Mouse (Mus musculus) monocyte, adult 5-6 weeks (primary cell): ENCODE data around the gene Hist1h2ag. TPM values are rescaled to one million over a fixed set of nuclear protein-coding genes. Genes with fewer than 3 reads are reported as not detected.
A peak's percentile ranks its signal among the peaks of the same experiment; 100 is the strongest.
"Not testable (repeated sequence)": the region's sequence is repeated elsewhere in the genome, so short reads cannot be mapped to it uniquely, and the experiment has no call there.

Source experiments
- ATAC-seq: fragments of 153-309, 156-312 bp; replicated peaks from 2 replicates; pipeline ENCODE4 v1.8.0; 2017; ENCODE audit warnings: mild to moderate bottlenecking; ENCODE audit not compliant: low TSS enrichment, insufficient number of reproducible peaks, severe bottlenecking, poor library complexity, low FRiP score
- total RNA-seq: library from RNA; stranded (forward); fragments of 200-1000, 200-491, 200-594 nt; gene quantifications from 3 replicates; pipeline ENCODE4 v1.2.3, GENCODE M21; 2017

Gene Hist1h2ag
- 17.4 to 59.7 TPM in 2 of 3 replicates, not detected in the other for total RNA-seq

GRCm38 (mm10) chr13:22042568-22043502 lies at the start of gene Hist1h2ag, which contains the start of gene Hist1h2bj:
Gene Hist1h2ag (minus strand): TSS chr13:22042944.
Gene Hist1h2bj (plus strand): TSS chr13:22043214.
- peak; percentile 83 for ATAC-seq

DNA sequence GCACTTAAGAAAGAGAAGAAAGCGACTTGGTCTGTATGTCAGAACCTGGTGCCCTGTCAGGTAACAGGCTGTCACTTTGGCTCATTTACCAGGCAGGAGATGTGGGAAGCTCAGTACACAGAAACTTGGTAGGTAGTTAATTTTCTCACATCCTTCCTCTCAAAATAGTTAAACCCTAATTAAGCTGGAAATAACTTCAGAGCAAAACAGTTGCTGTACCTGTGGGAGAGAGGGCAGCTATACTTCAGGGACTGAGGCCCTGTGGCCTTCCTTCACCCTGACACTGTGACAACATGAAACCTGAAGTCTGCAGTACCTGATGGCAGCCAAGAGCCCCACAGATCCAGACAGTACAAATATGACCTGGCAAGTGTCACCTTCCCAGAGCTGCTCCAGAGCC lies 41.4 kb upstream of the Hist1h2ag start, which contains the start of gene Vmn1r188:
Gene Vmn1r188 (plus strand): TSS at position 301 of the 400 bp plus-strand sequence.
- not testable (repeated sequence) for ATAC-seq

- ATAC-seq, result no peak
Measured at GRCm38 (mm10) chr13:22063468-22063867, 20.7 kb upstream of the Hist1h2ag start.

GRCm38 (mm10) chr13:22061422-22061821 lies 18.7 kb upstream of the Hist1h2ag start:
- ATAC-seq, result no peak

- no peak for ATAC-seq
Measured at GRCm38 (mm10) chr13:22053754-22054153, 11.0 kb upstream of the Hist1h2ag start.

DNA sequence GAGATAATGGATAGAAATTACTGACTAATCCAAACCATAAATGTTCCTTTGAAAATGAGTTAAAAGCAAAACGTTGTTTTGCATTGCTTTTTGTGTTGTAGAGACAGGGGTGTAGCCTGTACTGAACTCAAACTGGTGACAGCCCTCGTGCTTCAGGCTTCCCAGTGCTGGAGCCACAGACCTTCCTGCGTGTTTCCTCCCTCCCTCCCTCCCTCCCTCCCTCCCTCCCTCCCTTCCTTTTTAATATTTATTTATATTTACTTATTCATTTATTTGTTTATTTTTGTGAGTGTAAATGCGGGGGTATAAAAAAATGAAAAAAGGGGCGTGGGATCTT lies 8.7 kb upstream of the Hist1h2ag start:
- no peak for ATAC-seq

DNA sequence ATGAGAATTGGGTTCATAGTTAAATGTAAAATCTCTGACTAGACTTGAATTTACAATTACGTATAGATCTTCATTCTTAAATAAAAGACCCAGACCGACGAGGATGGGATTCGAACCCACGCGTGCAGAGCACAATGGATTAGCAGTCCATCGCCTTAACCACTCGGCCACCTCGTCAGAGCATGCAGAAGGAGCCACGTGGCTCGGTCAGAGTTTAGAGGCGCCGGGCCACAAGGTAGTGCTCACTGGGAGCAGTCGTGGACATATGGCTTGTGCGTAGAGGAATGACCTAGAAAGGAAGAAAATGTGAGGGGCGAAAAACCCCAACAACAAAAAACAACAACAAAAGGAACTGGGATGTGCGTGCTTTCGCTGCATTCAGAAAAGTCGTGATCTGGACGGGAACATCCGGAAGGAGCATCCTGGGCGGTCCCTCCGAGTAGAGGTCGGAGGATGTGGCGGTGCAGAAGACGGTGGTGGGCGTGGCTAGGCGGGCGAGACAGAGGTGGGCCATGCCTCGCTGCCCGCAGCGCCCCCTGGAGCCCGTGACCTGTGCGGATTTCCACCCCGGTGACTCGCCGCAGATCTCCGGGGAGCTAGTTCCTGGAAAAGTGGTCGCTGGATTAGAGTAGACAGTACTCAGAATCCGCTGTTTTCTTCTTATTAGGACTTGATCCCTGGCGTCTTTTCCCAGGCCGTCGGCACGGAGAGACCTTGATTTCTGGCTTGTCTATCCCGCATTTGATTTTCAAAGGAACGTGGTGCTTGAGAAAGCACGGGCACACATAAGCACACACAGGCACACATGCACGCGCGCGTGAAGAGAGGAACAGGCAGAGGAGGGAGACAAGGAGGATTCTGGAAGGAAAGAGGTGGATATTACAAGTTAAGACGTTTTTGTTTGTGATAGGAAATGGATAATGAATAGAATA lies 8.1 kb upstream of the Hist1h2ag start:
- peak; percentile 88 for ATAC-seq

DNA sequence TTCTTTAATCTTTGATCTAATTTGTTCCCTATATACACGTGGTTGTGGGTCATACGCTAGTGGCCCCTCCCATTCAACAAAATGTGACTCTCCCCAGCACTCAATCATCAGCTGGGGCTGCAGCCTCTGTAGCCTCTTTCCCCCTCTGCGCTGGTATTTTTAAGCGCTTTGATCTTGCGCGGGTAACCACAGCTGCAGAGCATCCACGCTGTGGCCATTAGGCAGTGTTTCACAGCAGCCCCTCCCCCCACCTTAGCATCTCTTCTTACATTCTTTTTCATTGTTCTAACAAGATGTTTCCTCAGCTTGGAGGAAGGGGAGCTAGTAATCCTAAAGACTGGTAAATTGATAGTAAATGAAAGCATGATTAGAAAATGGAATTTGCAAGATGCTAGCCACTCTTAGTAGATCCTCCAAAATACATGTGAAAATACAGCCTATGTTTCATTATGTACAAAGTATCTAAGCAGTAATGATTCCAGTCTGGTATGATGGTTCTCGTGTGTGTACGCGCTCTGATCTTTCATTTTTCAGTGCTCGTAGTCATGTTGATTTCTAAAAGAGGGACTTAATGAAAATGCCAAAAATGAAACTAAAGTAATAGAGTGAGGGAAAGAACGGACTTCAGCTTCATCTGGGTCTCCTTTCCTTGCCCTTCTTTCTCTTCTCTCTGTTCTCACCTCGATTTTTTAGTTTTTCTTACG lies 7.1 kb upstream of the Hist1h2ag start:
- 0 out of 2 replicates have a peak, but pooled peaks have one; percentile 15 for ATAC-seq

- no peak for ATAC-seq
Measured at GRCm38 (mm10) chr13:22049041-22049440, 6.3 kb upstream of the Hist1h2ag start.

DNA sequence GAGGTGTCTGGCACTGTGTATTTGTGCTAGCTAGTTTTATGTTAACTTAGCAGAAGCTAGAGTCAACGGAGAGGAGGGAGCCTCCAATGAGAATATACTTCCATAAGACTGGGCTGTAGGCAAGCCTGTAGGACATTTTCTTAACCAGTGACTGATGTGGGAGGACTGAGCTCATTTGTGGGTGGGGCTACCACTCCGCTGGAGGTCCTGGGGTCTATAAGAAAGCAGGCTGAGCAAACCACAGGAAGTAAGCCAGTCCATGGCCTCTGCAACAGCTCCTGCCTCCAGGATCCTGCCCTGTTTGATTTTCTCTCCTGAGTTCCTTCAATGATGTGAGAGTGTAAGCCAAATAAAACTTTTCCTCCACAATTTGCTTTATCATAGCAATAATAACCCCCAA lies 2.6 kb upstream of the Hist1h2ag start:
- no peak for ATAC-seq

DNA sequence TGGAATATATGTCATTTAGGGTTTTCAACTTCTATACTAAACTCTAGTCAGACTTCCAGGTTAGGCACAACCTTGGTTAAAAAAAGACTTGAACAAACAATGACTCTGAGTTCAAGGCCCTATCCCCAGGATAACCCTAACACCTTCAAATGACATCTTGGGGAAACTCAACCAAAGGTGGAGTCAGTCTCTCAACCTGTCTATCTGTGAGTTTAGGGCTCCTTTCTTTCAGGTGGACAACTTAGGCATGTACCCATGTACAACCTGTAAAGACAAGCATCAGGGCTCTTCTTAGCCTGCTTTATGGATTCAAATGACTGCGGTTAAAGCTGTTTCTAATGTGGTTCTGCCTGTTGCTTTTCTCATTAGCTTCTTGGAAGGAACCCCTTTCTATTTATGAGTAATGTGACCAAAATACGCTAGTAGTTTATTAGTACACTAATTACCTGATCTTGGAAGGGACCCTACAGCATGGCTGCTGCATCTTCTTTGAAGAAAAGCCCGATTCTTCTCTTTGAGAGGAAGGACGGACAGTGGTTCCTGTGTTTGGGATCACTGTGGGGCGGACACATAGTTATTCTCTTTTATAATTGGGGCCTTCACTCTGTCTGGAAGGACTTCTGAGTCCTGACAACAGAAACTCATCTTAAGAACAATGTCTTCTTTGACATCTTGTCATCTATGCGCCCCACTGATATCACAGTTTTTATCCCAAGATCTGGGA lies 1.9 kb upstream of the Hist1h2ag start:
- ATAC-seq, result no peak

DNA sequence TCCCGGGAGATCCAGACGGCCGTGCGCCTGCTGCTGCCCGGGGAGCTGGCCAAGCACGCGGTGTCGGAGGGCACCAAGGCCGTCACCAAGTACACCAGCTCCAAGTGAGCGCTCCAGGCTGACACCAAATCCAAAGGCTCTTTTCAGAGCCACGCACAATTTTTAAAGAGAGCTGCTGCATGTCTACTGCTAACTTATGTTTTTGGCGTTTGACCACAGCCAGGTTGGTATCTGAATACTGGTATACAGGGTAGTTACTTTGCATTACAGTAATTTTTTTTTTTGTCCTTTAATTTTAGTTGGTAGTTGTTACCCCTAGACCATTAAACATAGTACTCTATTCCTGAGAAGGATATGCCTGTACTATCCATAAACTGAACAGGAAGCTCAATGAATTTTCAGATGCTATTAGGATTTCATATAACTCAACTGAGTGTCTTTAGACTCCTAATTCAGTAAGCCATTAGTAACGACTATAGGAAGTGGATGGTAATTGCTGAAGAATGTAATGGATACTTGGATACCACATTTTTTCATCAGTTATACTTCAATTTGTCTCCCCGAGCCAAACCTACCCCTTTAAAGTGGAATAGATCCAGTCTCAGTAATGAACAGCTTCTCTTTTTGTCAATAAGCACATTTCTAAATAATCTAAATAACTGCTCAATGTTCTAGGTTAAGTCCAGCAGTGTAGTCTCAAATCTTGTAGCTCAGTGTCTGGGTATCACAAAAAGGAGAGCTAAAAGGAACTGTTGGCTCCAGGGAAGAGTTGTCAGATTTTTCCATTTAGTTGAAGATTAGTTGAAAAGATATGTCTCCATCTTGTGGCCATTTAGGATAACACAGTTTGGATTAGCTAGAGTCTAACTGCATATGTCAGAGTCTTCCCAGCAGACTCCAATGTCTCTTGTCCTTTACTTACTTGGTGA lies 1.0 kb upstream of the Hist1h2ag start:
- ATAC-seq, result 0 out of 2 replicates have a peak, but pooled peaks have one; percentile 11

DNA sequence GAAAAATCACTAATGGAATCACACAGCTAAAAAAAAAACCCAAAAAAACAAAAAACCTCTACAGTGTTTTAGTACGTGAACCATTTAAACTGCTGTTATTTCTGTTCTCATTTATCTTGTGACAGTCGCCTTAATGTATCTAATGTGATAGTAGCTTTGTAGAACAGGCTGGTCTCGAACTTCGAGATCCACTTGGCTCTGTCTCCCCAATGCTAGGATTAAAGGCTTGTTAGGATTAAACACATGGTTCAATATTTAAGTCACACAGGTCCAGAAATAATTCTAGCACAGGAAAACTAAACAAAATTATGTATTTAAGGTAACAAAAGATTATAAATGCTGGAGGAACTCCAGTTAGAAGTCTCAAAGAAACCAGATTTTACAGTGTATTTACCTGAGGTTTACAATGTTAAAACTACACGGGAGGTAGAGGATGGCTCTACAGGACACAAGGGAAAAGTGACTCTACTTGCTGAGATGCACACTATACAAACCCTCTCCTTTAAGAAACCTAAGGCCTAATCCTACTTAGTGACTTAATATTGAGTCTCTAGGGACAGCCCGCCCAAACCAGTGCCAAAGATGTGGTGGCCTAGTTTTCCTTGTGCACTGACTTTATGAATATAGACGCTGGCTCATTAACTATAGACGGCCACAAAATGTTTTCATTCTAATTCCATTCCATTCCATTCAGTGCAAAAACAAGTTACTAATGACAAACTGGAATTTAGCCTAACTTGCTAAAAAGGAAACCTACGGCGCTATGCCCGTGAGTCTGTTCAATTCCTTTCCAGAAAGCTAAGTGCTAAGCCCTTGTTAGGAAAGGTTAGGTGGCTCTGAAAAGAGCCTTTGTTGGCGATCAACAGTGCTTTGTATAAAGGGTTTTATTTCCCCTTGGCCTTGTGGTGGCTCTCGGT lies 835 bp downstream of the Hist1h2ag start:
- ATAC-seq, result no peak

GRCm38 (mm10) chr13:22041142-22041536 lies 1.6 kb downstream of the Hist1h2ag start, which contains the start of gene Hist1h4i:
Gene Hist1h4i (minus strand): TSS chr13:22041362.
- peak; percentile 84 for ATAC-seq

DNA sequence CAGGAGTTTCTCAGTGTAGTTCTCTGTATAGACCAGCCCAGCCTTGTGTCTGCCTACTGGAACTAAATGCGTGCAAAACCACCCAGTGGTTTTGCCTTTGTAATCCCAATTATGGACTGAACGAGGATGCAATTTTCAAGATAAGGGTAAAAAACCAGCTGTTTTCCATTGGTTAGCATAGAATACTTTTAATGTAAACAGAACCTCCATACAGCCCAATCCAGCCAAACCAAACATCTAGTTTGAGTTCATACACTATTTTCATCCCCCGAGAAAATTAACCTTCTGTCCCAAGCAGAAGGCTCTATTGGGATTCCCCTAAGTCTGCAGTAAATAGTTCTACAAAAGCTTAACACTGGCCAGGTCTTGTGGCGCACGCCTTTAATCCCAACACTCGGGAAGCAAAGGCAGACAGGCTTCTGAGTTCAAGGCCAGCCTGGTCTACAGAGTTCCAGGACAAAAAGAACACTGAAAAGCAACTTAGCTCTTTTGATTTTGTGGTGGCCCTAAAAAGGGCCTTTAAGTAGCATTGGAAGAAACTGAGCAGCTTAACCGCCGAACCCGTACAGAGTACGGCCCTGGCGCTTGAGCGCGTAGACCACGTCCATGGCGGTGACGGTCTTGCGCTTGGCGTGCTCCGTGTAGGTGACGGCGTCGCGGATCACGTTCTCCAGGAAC lies 2.1 kb downstream of the Hist1h2ag start:
- ATAC-seq, result no peak
